Mouse (Mus musculus) telencephalon, adult 2 months (tissue): ENCODE measurements at regions not wholly inside any gene's neighbourhood (a gene's known extent, or its start where the extent isn't known, plus 50 kb on each side); places are given as distances from the start of the nearest gene placed in this dataset.

Source experiments
- DNase-seq: peaks from one replicate; pipeline ENCODE4 v3.0.0-alpha.2; 2011; ENCODE audit warnings: low read depth, low spot score

GRCm38 (mm10) chr1:163650577-163651180 lies 74.4 kb downstream of the Mettl11b start:
- DNase-seq = no peak

- no peak for DNase-seq
Observed at GRCm38 (mm10) chr1:163642091-163642490, 82.9 kb downstream of the Mettl11b start.

DNA sequence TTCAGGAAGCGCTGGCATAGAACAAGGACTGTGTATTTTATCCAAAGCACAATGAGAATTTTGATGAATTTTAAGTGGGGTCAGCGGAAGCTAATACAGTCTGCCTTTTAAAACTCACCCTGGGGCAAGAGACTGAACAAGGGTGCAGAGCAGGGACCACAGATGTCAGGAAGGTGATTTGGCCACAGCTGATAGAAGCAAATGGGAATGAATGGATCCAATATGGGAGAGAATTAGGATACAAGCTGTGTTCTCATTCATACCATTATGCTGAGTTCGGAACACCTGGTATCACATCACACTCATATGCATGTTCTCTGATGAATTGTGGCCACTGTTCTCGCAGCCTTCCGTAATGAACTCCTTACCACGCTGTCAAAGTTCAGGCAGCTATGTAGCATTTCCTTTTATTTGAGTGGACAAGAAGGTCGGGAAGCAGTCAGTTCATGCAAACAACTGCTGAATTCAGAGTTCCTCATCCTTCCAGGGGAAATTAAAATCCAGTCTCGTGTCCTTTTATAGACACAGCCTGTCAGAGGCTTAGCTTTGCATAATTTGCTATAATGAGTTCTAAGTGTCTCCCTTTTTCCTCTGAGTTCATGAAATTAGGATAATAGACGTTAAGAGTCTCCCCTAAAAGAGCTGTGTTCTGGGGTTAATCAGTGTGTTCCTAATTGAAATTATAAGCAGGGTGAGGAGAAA lies 84.4 kb downstream of the Mettl11b start:
- no peak for DNase-seq

DNA sequence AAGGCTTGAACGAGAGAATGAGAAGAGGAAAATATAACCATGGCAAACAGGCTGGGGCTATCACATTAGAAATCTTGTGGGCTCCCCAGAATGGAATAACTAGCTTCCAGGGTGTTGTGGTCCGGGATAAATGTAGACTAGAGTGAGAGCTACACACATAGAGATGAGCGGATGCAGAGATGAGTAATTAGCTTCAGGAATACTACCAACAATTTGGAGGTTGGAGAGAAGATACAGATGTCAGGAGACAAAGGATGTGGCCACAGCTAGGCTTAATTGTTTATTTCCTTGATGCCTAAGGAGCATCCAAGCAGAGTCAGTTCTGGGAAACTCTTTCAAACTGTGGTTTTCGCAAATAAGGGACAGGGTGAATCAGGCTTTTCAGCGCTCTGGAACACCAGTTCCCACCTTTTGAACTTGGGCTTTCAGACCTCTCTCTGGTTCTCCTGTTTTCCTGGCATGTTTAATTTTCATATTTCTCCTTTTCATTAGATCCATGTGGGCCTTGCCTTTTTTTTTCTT lies 94.7 kb downstream of the Mettl11b start:
- DNase-seq = no peak

- no peak for DNase-seq
Observed at GRCm38 (mm10) chr1:163624887-163625286, 100.1 kb downstream of the Mettl11b start.

- no peak for DNase-seq
Observed at GRCm38 (mm10) chr1:163621293-163621692, 103.7 kb downstream of the Mettl11b start.

DNA sequence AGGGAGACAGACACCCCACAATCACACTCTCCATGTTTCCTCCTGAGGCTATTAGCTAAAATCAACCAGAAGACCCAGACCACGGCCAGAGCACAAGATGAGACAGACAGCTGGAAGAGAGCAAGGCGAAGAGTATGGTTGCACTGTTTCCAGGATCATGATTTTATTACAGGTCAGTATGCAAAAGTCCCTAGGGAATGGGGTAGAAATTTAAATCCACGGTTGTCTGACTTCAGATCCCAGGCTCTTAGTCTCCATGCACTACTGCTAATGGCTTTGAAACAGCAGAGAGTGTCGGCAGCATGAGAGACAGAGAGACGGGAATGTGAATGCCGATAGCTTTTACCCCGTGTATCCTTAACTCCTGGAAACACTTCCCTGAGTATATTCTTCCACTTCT lies 105.2 kb downstream of the Mettl11b start:
- DNase-seq = no peak

DNA sequence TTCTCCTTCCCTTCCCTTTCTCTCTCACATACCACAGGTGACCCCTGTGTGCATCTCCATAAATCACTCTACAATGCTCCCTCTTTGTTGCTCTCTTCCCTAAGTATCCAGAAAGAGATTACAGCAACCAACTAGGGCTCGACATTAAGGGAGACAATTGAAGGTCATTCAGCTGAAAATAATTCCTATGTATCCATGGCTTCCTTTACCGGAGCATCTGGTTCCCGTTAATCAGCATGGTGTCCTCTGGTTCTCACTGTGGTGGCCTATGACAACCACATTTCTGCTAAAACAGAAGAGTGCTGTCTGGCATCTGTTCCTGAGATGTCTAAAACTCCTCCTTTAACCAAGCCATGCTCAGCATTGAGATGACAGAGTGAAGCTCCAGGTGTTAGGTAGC lies 106.9 kb downstream of the Mettl11b start:
- DNase-seq = no peak

DNA sequence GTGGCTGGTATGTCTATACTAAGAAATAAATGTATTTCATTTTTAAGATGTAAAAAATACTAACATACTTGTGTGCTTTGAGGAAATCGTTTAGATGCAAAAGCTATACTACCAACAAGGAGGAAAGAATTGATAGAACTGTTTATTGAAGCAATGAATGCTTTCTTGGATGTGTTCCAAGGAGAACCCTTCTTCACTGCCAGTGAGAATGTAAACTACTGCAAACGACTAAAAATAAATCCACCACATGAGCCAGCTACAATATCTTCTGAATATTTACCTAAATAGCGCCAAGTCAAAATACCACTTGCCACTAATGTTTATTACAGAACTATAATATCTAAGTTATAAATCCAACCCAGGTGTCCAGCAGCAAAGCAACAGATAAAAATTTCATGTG lies 108.4 kb downstream of the Mettl11b start:
- DNase-seq = no peak

DNA sequence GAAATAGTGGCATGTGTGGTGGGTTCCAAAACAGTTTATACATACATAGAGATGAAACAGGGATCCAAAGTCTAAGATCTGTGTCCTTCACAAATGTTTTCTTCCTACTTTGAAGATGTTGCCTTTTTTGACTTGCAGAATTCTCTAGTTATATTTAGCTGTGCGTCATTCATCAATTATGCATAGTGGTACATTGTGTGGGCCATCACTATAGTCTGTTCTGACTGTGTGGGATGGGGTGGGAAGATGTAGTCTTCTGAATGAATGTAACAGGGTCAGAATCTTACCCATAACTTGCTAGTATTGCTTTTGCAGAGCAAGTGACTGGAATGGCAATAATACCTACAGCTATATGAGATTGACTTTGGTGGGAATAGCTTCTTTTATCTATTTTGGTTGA lies 116.6 kb downstream of the Mettl11b start:
- DNase-seq = peak; percentile 28

GRCm38 (mm10) chr1:163607701-163608100 lies 117.3 kb downstream of the Mettl11b start:
- no peak for DNase-seq

- DNase-seq = no peak
Observed at GRCm38 (mm10) chr1:163599926-163600890, 124.8 kb downstream of the Mettl11b start.

DNA sequence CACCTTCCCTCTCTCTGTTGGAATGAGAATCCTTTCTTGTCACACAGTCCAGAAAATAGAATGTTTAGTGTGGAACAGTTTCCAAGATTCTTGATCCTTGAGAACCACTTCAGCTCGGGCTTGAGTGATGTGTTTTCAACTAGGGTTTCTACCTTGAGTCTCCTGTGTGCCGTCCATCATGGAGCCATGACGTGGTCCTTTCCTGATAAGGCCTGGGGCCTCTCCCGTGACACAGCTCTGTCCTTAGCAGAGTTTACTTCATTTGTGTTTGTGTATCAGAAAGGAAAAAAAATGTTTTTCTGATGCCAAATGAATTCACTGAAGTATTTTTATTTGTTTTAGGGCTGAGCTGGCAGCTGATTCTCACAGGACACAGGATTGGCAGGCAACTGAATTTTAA lies 148.6 kb downstream of the Mettl11b start:
- DNase-seq = no peak

- no peak for DNase-seq
Observed at GRCm38 (mm10) chr1:163575593-163575992, 149.4 kb downstream of the Mettl11b start.

DNA sequence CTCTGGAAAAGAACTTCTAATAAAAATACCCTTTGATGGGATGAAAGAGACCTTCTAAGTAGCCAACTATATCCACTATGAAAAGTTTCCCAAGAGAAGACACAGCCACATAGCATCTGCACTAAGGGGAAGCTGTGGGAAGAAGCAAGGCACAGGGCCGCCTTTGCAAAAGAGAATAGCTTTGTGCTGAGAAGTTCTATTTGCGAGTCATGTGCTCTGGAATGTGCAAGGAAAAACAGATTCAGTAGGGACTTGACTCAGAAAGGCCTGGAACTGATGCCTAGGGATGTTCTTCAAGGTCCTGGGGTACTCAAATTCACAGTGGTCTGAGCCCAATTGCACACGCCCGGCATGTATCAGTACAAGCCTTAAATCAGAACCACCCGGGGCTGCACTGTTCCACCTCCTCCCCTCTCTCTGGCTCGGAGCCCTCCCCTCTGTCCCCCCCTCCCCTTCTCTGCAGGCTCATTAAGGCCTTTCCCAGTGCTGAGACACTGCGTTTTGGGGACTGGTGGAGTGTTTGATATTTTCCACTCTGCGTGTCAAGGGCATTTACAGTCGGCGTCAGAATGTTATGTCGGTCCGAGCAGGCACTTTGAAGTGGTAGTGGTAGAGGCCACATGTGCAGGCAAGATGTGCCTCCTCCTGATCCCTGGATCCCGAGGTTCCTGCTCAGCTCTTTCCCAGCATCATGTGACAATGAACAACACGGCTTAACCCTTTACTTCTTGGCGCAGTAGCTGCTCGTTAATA lies 150.4 kb downstream of the Mettl11b start:
- DNase-seq = no peak

GRCm38 (mm10) chr1:163573533-163573932 lies 151.5 kb downstream of the Mettl11b start:
- no peak for DNase-seq

- DNase-seq = no peak
Observed at GRCm38 (mm10) chr1:163563791-163564190, 160.3 kb upstream of the Gorab start.

DNA sequence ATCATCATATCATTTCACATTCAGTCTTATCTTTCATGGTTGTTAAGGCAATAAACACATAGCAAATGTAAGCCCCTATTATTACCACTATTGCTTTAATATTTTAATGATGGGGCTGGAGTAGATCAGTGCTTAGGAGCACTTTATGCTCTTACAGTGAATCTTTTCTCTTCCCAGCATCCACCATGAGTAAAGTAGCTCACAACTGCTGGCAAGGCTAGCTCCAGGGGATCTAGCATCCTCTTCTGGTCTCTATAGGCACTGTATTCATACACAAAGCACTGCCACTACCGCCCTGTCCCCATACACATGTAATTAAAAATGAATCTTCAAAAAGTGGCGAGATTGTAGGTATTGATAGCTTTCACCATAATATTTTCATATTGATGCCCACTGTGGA lies 159.6 kb upstream of the Gorab start:
- DNase-seq = no peak

DNA sequence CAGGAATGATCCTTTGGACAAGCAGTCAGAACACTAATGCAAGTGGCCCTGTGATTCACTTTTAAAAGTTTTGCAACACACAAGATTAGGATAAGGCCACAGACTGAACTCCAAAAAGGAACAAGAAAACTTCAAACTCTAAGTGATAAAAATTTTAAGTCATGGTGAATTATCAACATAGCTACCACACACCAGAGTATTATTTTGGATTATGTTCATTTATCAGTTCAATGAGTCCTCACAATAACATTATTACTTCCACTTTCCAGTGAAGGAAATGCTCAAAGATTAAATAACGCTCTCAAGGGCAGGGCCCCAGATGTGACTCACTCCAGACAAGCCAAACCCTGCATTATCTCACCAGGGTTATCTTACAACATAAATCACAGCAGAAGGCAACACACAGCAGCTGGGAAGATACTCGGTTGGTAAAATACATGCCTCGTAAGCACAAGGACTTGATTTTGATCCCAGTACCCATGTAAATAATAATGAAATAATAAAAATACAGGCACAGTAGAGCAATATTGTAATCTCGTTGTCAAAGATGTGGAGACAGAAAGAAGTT lies 158.8 kb upstream of the Gorab start:
- DNase-seq = no peak

- no peak for DNase-seq
Observed at GRCm38 (mm10) chr1:163561016-163561415, 157.5 kb upstream of the Gorab start.
